In the genomic region with DNA sequence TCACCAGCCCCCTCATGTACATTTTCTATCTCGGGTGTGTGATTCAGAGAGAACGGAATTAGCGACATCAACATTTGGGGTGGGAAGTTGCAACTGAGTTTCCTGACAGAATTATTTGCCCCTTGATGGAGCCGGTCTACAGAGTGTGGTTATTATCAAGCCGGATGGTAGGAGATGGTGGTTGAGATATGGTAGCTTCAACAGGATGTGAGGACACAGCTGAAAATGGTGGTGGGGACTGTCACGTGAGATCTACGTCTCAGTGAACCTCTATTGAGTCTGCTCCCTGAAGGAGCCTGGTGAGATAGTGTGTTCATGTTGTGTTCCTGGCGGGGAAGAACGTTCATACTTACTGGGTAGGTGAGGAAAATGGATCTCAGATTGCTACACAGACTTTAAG, we compare ENCODE assay signal across 18 mouse cellular contexts. TPM values are rescaled to one million over a fixed set of nuclear protein-coding genes. Genes with fewer than 3 reads are reported as not detected.
DNase-seq lines count a peak whose midpoint lies in the region.
"Had no signal": no experiment of that assay in that cellular context is flagged by ENCODE, and none has a peak within 500 bp of the region (broad histone marks: within the 10 kb centered on the region; RNA-seq: fewer than 3 reads in every experiment).

No protein-coding gene starts in this region.

- intact Hi-C loops in heart, postnatal 25 days (cut with DNase I), result no loop called here

- peak; percentile 60 for DNase-seq in heart, adult 11 months
- DNase-seq in heart, postnatal 25 days (ENCODE audit: low spot score), result no peak
- DNase-seq in 416B (ENCODE audit: low read depth), result peak; percentile 100
- peak; percentile 10 for DNase-seq in induced T-regulatory cell, adult 2 months (ENCODE audit: low read depth)
- DNase-seq in thymus, postnatal 14 days, result peak; percentile 16
- no peak for DNase-seq in kidney, adult 11 months
- DNase-seq in layer of hippocampus, postnatal 14 days (ENCODE audit: low spot score in 2 of 2), result no peak
- DNase-seq: adrenal gland, postnatal 14 days; cerebellum, adult 18-20 months; cerebellum, postnatal 10 days; forebrain, postnatal 0 days; gastrocnemius, postnatal 14 days; heart, adult 18-20 months; heart, postnatal 4 days; left cerebral cortex, postnatal 4 days; liver, postnatal 0 days had no signal

RNA-seq across cellular contexts. Expression of gene Ildr2, which starts 13.0 kb away (rescaled TPM):
- 1 to 10 TPM; 2.8 to 3.6 TPM for total RNA-seq in heart, postnatal 25 days (2021)
- total RNA-seq in layer of hippocampus, postnatal 14 days (2021), result 10 to 100 TPM; 83.5 to 92.3 TPM
- total RNA-seq: MEL had no signal

RNA-seq across cellular contexts. Expression of gene Mael, which starts 28.4 kb away (rescaled TPM):
- not detected for total RNA-seq in heart, postnatal 25 days (2021)
- not detected for total RNA-seq in layer of hippocampus, postnatal 14 days (2021)
- total RNA-seq: adrenal gland, postnatal 14 days; gastrocnemius, postnatal 14 days; heart, adult 18-20 months; heart, postnatal 4 days; layer of hippocampus, adult 2 months; MEL had no signal

Comparison
In these comparisons a context has a peak if more than half of its experiments do, and no peak if none do; other contexts are left out.
1. DNase-seq: peak in heart, adult 11 months (single experiment), 416B (single experiment), induced T-regulatory cell, adult 2 months (single experiment) and thymus, postnatal 14 days (single experiment); none in heart, postnatal 25 days (single experiment), kidney, adult 11 months (single experiment) and layer of hippocampus, postnatal 14 days (0 of 2).
2. RNA of gene Ildr2, which starts 13.0 kb away (total RNA-seq): 83.5 to 92.3 TPM in layer of hippocampus, postnatal 14 days; 2.8 to 3.6 TPM in heart, postnatal 25 days; every median in the first group is over 10 times any median in the second.